Mouse (Mus musculus): ENCODE data around the gene Cbx2. TPM values are rescaled to one million over a fixed set of nuclear protein-coding genes. Genes with fewer than 3 reads are reported as not detected.

Cbx2 gene
- total RNA-seq (2023), result 5.9 TPM

GRCm38 (mm10) chr11:119022895-119023615, at the start of gene Cbx2:
Gene Cbx2 (plus strand): TSS chr11:119022962.

GRCm38 (mm10) chr11:118987999-118988398, 34.8 kb upstream of the Cbx2 start, which contains the start of gene Enpp7:
Gene Enpp7 (plus strand): TSS chr11:118988188.

GRCm38 (mm10) chr11:119040600-119041324, 18.0 kb downstream of the Cbx2 start, which contains the start of gene Cbx8:
Gene Cbx8 (minus strand): TSS chr11:119040969.

Other genes with a start within 250 kb of the Cbx2 start
- gene Rbfox3, start 111.4 kb upstream of the Cbx2 start, total RNA-seq (2023), result not detected
- gene Enpp7, start 34.8 kb upstream of the Cbx2 start, total RNA-seq (2023), result not detected
- gene Cbx8, start 18.0 kb downstream of the Cbx2 start, total RNA-seq (2023), result 13.8 TPM
- gene Cbx4, start 63.3 kb downstream of the Cbx2 start, total RNA-seq (2023), result 106 TPM
- 2.6 TPM for gene Tbc1d16, start 205.5 kb downstream of the Cbx2 start, total RNA-seq (2023)
- gene Ccdc40, start 205.6 kb downstream of the Cbx2 start, total RNA-seq (2023), result 0.40 TPM
- gene Gaa, start 244.9 kb downstream of the Cbx2 start, total RNA-seq (2023), result 42.1 TPM

Data from CD8-positive naive resting alpha-beta T cell, adult 57 days (primary cell).